Mouse (Mus musculus): ENCODE measurements at regions not wholly inside any gene's neighbourhood (a gene's known extent, or its start where the extent isn't known, plus 50 kb on each side); places are given as distances from the start of the nearest gene placed in this dataset.

DNA sequence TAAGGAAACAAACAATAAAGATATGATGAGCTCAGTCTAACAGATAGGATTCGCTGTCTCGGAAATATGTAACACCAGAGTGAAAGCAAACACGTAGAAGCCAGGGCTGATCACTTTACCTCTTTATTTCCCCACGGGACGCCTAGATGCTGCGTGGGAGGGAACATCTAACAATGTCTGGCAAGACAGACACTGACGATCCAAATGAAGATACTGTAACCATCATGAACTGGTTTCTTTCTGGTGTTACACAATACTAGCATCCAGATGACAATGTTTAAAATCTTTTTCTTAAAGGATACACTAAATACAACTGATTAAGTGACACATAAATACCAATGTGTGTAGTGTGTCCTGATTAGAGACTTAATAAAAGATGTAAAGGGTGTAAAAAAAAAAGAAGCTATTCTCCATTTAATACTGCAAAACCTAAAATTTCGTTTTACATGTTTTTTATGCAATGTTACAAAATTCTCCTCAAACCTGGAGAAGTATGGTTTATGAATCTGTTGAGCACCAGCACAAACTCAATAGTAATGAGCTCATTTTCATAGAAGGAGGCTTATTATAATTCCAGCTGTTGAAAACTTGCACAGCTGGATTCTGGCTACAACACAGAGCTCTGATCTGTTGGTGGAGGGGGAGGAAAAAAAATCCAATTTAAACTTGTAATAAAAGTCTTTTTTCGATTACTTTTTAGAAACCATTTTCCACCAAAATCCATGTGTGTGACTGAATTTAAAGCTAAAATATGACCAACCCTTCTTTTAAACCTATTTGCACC is 148.5 kb upstream of the Fn1 start:
- no peak overlapping the region for H3K4me2 ChIP-seq
- no peaks in the 10 kb centered on the region for H3K36me3 ChIP-seq
- H3K27ac ChIP-seq (replicated peaks), result no peak overlapping the region
- no peaks in the 10 kb centered on the region for H3K9me3 ChIP-seq
- H3K4me3 ChIP-seq, result no peak overlapping the region
- H3K4me1 ChIP-seq (replicated peaks), result no peaks in the 10 kb centered on the region
- H3K9ac ChIP-seq, result no peak overlapping the region
- WGBS, result 72% methylated on average over 9 of the region's 9 CpGs
- no peaks in the 10 kb centered on the region for H3K27me3 ChIP-seq
- no peak for ATAC-seq (ENCODE audit: low FRiP score, low read depth)

DNA sequence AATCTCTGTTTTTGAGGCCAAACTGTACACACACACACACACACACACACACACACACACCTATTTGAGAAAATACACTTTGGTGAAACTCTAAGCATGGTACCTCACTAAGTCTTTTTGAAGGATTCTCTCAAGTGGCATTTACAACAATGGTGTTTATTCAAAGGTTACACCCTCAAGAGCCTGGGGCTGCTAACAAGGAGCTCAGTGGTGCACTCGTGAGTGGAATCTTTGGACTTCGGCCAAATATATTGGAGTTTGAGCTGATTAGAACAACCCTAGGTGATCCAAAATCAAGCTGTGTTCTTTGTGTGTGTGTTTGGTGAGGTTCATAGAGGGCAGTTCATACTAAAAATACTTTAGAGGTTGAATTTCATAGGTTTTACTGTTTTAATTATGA is 147.6 kb upstream of the Fn1 start:
- H3K4me3 ChIP-seq, result no peak overlapping the region
- no peaks in the 10 kb centered on the region for H3K27me3 ChIP-seq
- no peaks in the 10 kb centered on the region for H3K4me1 ChIP-seq (replicated peaks)
- WGBS, result 56% methylated on average over 2 of the region's 2 CpGs
- no peaks in the 10 kb centered on the region for H3K36me3 ChIP-seq
- no peaks in the 10 kb centered on the region for H3K9me3 ChIP-seq
- H3K4me2 ChIP-seq, result no peak overlapping the region
- no peak overlapping the region for H3K9ac ChIP-seq
- no peak overlapping the region for H3K27ac ChIP-seq (replicated peaks)
- no peak for ATAC-seq (ENCODE audit: low FRiP score, low read depth)

DNA sequence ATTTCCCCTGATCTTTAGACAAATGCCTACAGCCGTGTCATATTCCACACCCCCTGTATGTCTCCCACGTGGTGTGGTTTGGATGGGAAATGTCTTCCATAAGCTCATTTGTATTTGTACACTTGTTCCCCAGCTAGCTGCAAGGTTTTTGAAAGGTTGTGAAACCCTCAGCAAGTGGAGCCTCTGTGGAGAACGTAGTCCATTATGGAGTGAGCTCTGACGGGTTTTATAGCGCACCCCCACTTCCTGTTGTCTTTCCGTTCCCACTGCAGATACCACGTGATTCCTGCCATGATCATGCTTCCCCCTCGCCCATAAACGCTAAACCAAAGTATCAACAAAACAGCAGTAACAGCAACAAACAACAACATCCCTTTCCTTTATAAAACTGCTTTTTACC is 145.6 kb upstream of the Fn1 start:
- H3K9me3 ChIP-seq, result no peaks in the 10 kb centered on the region
- H3K36me3 ChIP-seq, result no peaks in the 10 kb centered on the region
- H3K4me2 ChIP-seq, result no peak overlapping the region
- WGBS, result 77% methylated on average over 9 of the region's 9 CpGs
- no peaks in the 10 kb centered on the region for H3K27me3 ChIP-seq
- no peak overlapping the region for H3K4me3 ChIP-seq
- no peak for ATAC-seq (ENCODE audit: low FRiP score, low read depth)
- no peak overlapping the region for H3K27ac ChIP-seq (replicated peaks)
- no peak overlapping the region for H3K9ac ChIP-seq
- H3K4me1 ChIP-seq (replicated peaks), result no peaks in the 10 kb centered on the region

DNA sequence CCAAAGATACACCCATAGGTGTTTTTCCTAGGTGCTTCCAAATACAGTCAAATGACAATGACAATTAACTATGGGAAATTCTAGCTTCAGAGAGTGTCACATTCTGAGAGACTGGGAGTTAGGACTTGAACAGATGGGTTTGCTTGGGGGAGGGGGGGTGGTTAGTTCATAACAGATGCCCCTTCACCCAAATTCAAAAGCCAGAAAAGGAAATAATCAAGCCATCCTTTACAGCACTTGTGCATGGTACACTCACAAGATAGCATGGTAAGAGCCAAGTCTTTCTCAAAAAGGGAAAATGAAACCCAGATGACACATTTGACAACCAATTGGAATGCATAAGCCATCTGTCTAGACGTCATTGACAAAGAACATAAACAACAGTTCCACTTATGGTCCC is 135.4 kb upstream of the Fn1 start:
- no peak overlapping the region for H3K27ac ChIP-seq (replicated peaks)
- H3K4me2 ChIP-seq, result no peak overlapping the region
- no peak for ATAC-seq (ENCODE audit: low FRiP score, low read depth)
- no peaks in the 10 kb centered on the region for H3K27me3 ChIP-seq
- no peak overlapping the region for H3K9ac ChIP-seq
- no peaks in the 10 kb centered on the region for H3K4me1 ChIP-seq (replicated peaks)
- 75% methylated on average over 1 of the region's 1 CpGs for WGBS
- no peaks in the 10 kb centered on the region for H3K36me3 ChIP-seq
- H3K4me3 ChIP-seq, result no peak overlapping the region
- no peaks in the 10 kb centered on the region for H3K9me3 ChIP-seq

DNA sequence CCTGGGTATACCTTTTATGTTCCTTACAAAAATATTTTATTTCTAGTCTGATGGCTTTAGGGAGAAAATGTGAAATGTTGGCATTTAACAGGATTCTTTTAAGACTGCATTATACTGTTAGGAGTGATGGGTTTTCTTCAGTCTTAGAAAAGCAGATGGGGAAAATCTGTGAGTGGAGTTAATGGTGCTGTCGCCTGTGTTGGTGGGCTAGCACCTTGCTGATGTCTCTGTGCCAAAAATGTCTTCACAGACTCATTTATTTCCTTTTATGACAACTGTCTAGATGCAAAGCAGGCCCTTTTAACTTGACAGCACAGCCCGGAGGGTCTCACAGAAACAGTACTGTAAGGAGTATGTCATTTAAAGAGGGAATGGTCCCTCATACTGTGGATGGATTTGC is 131.9 kb upstream of the Fn1 start:
- H3K4me1 ChIP-seq (replicated peaks), result no peaks in the 10 kb centered on the region
- ATAC-seq (ENCODE audit: low FRiP score, low read depth), result no peak
- 87% methylated on average over 2 of the region's 2 CpGs for WGBS

DNA sequence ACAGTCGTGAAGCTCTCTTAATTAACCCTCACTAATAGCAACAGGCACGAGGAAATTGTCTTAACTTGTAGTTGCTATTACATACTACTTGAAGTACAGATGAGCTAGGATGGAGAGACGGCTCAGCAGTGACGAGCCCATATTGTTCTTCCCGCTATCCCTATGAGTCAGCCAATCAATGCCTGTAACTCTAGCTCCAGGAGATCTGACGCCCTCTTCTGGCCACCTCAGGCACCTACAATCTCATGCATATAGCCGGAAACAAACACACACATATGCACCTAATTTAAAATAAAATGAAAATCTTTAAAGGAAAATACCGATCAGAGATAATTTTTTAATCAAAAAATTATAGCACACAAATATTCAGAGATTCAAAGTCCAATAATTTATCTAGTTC is 125.3 kb upstream of the Fn1 start:
- 92% methylated on average over 8 of the region's 8 CpGs for WGBS
- H3K4me1 ChIP-seq (replicated peaks), result peaks cover 3% of the 10 kb centered on the region; the same call in 1 of the 2 replicates
- no peaks in the 10 kb centered on the region for H3K27me3 ChIP-seq
- no peak overlapping the region for H3K4me3 ChIP-seq
- no peaks in the 10 kb centered on the region for H3K9me3 ChIP-seq
- H3K9ac ChIP-seq, result no peak overlapping the region
- H3K27ac ChIP-seq (replicated peaks), result no peak overlapping the region
- H3K4me2 ChIP-seq, result no peak overlapping the region
- no peak for ATAC-seq (ENCODE audit: low FRiP score, low read depth)
- H3K36me3 ChIP-seq, result no peaks in the 10 kb centered on the region

More for the DNA sequence above, 131.9 kb upstream of the Fn1 start:
- H3K36me3 ChIP-seq, result no peaks in the 10 kb centered on the region
- no peak overlapping the region for H3K4me3 ChIP-seq
- H3K9ac ChIP-seq, result no peak overlapping the region
- no peak overlapping the region for H3K27ac ChIP-seq (replicated peaks)
- no peaks in the 10 kb centered on the region for H3K9me3 ChIP-seq
- no peak overlapping the region for H3K4me2 ChIP-seq
- no peaks in the 10 kb centered on the region for H3K27me3 ChIP-seq

DNA sequence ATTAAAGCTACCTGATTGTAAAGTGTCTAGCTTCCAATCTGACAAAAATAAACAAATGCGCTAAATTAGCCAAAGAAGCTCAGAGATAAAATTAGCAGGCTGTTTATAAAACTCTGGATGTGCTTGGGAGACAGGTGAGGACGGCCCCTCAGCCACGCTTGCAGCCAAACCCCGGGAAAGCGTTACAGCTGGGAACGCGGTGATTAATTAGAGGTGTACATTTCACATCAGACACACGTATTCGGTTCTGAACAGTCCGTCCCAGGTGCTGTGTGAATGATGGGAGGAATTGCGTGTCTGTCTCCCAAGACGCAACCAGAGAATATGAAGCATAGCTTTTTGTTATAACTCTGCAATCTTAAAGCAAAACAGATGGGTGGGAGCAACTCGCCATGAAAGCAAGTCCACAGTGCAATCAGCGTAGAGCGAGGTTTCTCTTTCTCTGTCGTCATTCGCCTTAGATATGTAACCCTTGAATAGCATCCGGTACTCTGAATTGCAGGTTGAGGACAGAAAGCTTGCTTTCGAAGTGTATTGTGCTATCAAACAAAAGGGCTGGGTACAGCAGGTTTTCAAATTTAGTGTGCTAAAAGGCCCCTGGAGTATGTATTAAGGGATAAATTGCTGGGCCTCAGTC is 123.0 kb upstream of the Fn1 start:
- peak; percentile 66; the same call in 1 of the 2 replicates for ATAC-seq (ENCODE audit: low FRiP score, low read depth)
- 63% methylated on average over 19 of the region's 19 CpGs for WGBS
- no peak overlapping the region for H3K4me3 ChIP-seq
- peak overlapping the region; percentile 28 for H3K27ac ChIP-seq (replicated peaks)
- H3K36me3 ChIP-seq, result no peaks in the 10 kb centered on the region
- no peaks in the 10 kb centered on the region for H3K9me3 ChIP-seq
- H3K27me3 ChIP-seq, result no peaks in the 10 kb centered on the region
- H3K4me1 ChIP-seq (replicated peaks), result peaks cover 3% of the 10 kb centered on the region; the same call in 1 of the 2 replicates
- no peak overlapping the region for H3K9ac ChIP-seq
- H3K4me2 ChIP-seq, result peak overlapping the region; percentile 23; the same call in 1 of the 2 replicates

DNA sequence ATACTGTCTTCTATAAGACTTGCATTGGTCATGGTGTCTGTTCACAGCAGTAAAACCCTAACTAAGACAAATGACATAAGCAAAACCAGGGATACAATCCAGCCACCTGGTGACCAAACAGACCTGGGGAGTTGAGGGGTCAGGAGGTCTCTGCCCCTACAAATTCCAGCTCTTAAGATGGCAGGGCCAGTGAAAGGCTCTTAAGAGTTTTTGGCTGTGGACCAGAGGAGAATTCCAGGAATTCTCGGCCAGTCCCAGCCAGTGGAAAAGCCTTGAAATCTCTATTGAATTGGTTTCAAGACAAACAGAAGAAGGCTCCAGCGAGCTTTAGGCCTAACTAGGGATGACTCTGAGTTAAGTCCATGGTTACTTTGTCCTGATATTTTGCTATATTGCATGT is 119.5 kb upstream of the Fn1 start:
- no peak overlapping the region for H3K27ac ChIP-seq (replicated peaks)
- no peak overlapping the region for H3K4me2 ChIP-seq
- ATAC-seq (ENCODE audit: low FRiP score, low read depth), result no peak
- no peaks in the 10 kb centered on the region for H3K27me3 ChIP-seq
- H3K4me3 ChIP-seq, result no peak overlapping the region
- no peak overlapping the region for H3K9ac ChIP-seq
- H3K9me3 ChIP-seq, result no peaks in the 10 kb centered on the region
- peaks cover 3% of the 10 kb centered on the region; the same call in 1 of the 2 replicates for H3K4me1 ChIP-seq (replicated peaks)
- no peaks in the 10 kb centered on the region for H3K36me3 ChIP-seq
- WGBS, result 72% methylated on average over 2 of the region's 2 CpGs

DNA sequence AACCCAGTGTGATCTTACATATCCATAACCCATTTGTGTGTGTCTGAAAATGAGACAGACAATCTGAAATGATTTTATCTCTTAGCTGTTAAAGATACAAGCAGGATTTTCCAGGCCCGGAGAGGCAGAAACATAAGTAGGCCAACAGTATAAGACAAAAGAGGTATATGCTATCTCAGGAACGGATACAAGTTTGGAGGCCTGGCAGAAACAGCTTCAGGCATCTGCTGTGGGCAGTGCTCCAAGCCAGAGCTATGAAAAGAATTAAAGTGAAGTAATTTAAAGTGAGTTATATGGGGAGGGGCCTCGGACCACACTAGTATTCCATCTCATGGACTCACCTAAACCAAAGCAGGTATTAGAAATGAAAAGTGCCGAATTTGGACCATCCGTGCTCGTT is 118.8 kb upstream of the Fn1 start:
- WGBS, result 91% methylated on average over 6 of the region's 6 CpGs
- ATAC-seq (ENCODE audit: low FRiP score, low read depth), result no peak
- Histone ChIP-seq H3K4me2 (no peak overlapping the region), H3K4me1 (replicated peaks) (peaks cover 3% of the 10 kb centered on the region; the same call in 1 of the 2 replicates), H3K9ac (no peak overlapping the region), H3K27me3 (no peaks in the 10 kb centered on the region), H3K4me3 (no peak overlapping the region), H3K36me3 (no peaks in the 10 kb centered on the region), H3K9me3 (no peaks in the 10 kb centered on the region), H3K27ac (replicated peaks) (no peak overlapping the region)

DNA sequence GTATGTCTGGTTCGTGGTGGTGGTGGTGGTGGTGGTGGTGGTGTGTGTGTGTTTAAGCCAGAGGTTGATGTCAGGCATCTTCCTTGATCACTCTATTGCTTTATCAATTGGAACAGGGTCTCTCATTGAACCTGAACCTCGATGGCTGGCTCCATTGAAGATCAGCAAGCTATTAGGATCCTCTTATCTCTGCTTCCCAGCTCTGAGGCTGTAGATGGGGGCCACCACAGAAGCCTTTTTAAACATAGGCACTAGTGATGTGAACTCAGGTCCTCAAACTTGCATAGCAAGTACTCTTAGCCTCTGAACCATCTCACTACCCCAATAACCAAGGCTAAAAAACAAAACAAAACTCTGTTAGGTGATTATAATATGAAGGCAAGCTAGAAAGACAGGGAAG is 116.6 kb upstream of the Fn1 start:
- H3K27me3 ChIP-seq, result no peaks in the 10 kb centered on the region
- WGBS, result 80% methylated on average over 2 of the region's 2 CpGs

DNA sequence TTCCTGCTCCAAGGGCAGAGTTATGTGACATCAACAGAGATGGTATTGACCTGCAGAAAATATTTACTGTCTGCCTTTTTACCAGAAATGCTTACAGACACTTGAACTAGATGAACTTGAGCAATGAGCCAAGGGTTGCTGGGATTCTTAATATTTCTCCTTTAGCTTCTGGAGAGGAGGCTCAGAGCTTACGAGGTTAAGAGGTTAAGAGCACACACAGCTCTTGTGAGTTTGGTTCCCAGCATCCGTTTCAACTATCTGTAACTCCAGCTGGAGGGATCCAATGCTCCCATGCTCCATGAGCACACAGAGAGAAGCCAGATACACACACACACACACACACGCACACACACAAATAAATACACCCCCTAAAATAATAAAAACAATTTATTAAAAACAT is 114.7 kb upstream of the Fn1 start:
- Histone ChIP-seq H3K27me3 (no peaks in the 10 kb centered on the region), H3K36me3 (no peaks in the 10 kb centered on the region), H3K27ac (replicated peaks) (no peak overlapping the region), H3K4me3 (no peak overlapping the region), H3K4me1 (replicated peaks) (no peaks in the 10 kb centered on the region), H3K9me3 (no peaks in the 10 kb centered on the region), H3K9ac (no peak overlapping the region), H3K4me2 (no peak overlapping the region)
- no peak for ATAC-seq (ENCODE audit: low FRiP score, low read depth)
- 77% methylated on average over 3 of the region's 3 CpGs for WGBS

More for the DNA sequence above, 116.6 kb upstream of the Fn1 start:
- H3K9me3 ChIP-seq, result no peaks in the 10 kb centered on the region
- no peak overlapping the region for H3K4me3 ChIP-seq
- no peak overlapping the region for H3K9ac ChIP-seq
- no peaks in the 10 kb centered on the region for H3K36me3 ChIP-seq
- H3K4me1 ChIP-seq (replicated peaks), result no peaks in the 10 kb centered on the region
- no peak for ATAC-seq (ENCODE audit: low FRiP score, low read depth)
- no peak overlapping the region for H3K27ac ChIP-seq (replicated peaks)
- H3K4me2 ChIP-seq, result no peak overlapping the region

DNA sequence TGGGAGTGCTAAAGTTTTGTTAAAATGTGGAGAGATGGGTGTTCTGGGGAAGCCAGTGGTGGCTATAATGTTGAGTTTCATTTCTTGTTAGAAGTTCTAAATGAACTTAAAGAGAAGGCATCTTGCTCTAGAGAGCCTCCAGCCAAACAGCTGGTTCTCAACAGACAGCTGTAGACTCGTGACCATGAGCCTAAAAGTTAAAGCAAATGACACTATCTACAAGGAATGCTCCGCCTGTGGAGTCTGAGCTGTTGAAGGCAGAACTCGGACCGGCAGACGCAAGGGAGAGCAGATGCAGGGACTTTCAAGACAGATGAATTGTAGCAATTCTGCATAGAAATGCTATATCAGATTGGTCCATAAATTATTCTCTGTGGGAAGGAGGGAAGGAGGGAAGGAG is 114.1 kb upstream of the Fn1 start:
- H3K9ac ChIP-seq, result no peak overlapping the region
- H3K36me3 ChIP-seq, result no peaks in the 10 kb centered on the region
- H3K4me1 ChIP-seq (replicated peaks), result no peaks in the 10 kb centered on the region
- no peaks in the 10 kb centered on the region for H3K27me3 ChIP-seq
- no peak overlapping the region for H3K27ac ChIP-seq (replicated peaks)
- H3K4me3 ChIP-seq, result no peak overlapping the region
- 76% methylated on average over 5 of the region's 5 CpGs for WGBS
- ATAC-seq (ENCODE audit: low FRiP score, low read depth), result no peak
- no peak overlapping the region for H3K4me2 ChIP-seq
- H3K9me3 ChIP-seq, result no peaks in the 10 kb centered on the region

Data from hindbrain, embryonic 15.5 days (tissue).